Mouse (Mus musculus) right cerebral cortex, adult 2 months (tissue): ENCODE measurements at regions not wholly inside any gene's neighbourhood (a gene's known extent, or its start where the extent isn't known, plus 50 kb on each side); places are given as distances from the start of the nearest gene placed in this dataset.

Experiments used
- DNase-seq, 2 experiments: peaks; one replicate each; pipeline ENCODE4 v3.0.0; 2021 to 2022; ENCODE audit warnings: low spot score in 2 of 2

- no peak for DNase-seq
Observed at GRCm38 (mm10) chr3:70097813-70098212, 90.4 kb downstream of the Otol1 start.

- no peak for DNase-seq
Observed at GRCm38 (mm10) chr3:70102091-70102490, 94.7 kb downstream of the Otol1 start.

DNA sequence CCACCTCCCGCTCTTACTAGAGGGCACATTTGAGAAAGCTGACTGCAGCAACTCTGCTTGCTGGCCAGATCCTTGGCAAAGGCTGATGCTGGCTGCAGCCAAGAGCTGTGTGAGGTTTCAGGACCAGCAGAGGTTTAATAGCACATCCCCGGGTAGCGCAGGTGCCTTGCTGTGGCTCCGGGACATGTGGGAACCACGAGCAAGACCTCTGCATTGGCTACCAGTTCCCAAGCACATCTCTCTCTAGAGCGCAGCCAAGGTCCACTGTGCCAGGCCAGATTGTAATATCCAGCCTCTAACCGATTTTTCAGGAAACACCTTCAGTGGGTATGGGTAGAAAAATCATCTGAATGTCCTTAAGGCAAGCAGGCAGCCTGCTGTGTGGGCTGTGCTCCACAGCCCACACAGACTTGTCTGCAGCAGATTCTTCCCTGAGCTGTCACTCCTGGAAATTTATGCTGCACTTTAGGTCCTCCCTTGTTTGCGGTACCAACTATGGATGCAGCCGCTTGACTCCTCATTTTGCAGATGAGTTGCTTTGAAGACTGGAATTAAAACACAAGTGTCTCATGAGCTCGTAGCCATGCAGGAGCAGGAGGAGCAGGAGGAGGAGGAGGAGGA lies 95.3 kb downstream of the Otol1 start:
- peak; percentile 12 to 36 for DNase-seq

DNA sequence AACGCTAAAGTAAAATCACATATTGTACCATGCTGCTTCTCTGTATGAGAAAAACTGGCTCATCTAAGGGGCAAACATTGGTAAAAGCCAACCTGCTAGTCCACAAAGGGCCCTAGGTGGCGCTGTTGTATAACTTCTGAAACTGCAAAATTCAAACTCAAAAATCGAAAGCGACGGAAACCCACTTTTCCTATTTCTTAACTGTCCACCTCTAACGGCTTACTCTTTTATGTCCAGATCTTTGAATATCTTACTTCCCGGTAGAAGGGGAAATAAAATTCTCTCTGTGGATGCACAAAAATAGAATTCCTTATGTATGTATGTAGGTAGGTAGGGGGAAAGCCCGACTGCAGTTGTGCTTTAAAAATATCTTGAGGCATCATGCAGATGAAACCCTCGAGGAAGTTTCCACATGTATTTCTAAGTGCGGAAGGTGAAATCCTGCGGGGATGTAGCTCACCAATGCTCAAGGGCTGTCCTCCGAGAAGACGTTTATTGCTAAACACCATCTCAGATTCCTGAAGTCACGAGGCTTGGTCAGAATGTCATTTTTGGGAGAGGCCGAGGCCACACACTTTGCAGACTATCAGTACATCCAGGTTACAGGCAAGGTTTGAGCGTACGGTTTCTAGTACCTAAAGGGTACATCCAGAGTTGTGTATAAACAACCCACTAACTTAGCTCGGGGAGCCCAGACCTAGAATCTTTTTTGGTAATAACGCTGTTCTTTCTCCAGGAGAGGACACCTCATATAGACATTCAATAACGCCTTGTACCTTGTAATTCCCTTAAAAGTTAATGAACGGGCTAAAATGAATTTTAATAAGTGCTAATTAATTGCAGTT lies 96.8 kb downstream of the Otol1 start:
- peak; percentile 91 to 93 for DNase-seq

GRCm38 (mm10) chr3:70104828-70105399 lies 97.5 kb downstream of the Otol1 start:
- DNase-seq, result peak; percentile 62 to 81

GRCm38 (mm10) chr3:70105561-70105960 lies 98.1 kb downstream of the Otol1 start:
- no peak for DNase-seq

DNA sequence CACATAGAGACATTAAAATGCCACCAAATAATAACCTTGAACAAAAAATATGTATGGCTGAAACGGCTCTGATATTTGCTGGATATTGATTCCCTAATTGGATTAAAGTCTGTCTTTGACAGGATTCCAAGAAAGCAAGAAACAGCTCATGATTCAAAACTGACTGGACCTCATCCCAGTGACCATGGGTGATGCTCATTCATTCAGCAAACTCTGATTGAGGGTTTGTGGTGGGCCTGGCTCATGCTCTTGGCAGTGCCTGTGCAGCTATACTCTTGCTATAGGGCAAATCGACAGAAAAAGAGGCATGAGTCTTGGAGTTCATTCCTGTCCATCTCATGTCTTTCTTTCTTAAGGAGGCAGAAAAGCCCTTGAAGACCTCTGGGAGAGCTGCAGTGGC lies 98.7 kb downstream of the Otol1 start:
- no peak for DNase-seq

GRCm38 (mm10) chr3:70126212-70126611 lies 118.8 kb downstream of the Otol1 start:
- DNase-seq, result no peak

- no peak for DNase-seq
Observed at GRCm38 (mm10) chr3:70130241-70131029, 123.0 kb downstream of the Otol1 start.

DNA sequence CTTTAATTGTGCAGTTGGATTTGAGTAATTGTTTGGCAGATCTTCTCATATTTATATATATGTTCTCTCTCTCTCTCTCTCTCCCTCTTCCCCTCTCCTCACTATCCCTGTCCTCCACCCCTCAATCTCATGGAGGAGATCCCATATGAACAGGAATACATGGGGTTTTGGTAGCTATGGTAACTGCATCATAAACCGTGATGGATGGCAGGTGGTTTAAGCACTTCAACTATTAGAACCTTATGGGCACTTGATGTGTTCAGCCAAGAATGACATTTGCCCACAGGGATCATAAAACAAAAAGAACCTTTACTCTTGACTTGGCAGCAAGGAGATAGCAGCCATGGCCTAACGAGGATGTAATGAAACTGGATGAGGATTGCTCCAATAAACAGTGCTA lies 127.5 kb downstream of the Otol1 start:
- DNase-seq, result no peak

GRCm38 (mm10) chr3:70138488-70138887 lies 131.1 kb downstream of the Otol1 start:
- DNase-seq, result no peak

GRCm38 (mm10) chr3:70138926-70139325 lies 131.5 kb downstream of the Otol1 start:
- DNase-seq, result no peak

DNA sequence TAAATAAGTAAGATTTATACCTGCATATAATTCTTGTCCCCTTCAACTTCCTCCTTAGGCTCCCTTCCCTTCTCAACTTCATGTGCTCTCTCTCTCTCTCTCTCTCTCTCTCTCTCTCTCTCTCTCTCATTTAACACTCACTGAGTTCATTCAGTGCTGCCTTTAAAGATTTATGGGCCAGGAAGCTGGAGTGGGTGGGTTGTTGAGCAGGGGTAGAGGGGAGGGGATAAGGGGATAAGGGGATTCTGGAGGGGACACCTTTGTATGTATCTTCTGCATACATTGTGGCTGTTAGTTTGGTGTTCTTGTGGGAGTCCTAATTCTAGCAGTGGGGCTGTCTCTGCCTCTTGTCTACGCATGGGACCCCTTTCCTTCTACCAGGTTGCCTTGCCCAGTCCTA lies 138.3 kb downstream of the Otol1 start:
- DNase-seq, result no peak

GRCm38 (mm10) chr3:70151156-70151555 lies 143.7 kb downstream of the Otol1 start:
- DNase-seq, result no peak

DNA sequence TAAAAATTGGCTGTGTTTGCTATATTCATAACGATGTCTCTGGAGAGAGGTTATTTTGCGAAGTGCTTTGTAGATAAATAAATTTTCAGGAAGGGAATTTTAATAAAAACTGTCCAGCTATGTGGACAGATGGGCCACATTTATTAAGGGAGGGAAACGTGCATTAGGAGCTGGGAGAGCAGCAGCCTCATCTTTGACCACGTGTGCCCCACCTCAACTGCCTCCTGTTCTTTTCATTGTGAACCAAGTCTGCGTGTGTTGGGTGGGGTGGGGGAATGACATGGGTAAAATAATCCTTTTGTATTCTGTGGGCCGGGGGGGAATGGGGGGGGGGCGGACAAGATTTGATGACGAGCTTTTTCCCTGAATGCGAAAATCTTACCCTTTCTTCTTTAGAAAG lies 152.6 kb downstream of the Otol1 start:
- no peak for DNase-seq

DNA sequence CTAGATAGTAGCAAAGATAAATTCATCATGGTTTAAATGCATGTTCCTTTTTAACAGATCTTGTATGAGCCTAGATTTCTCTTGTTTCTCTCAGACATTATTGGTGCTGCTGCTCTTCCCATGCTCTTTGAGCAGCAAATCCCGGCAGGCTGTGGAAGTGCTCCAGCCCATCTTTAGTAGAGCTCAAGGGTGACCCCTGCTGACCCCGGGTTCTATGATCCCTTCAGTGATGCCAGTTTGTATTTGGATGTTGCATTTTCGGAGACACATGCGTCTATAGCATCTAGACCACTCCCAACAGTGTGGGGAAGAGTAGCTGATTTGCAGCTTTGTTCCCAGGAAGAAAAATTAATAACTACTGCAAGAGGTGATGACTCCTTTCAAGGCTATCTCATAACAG lies 164.3 kb downstream of the Otol1 start:
- DNase-seq, result no peak

- DNase-seq, result no peak
Observed at GRCm38 (mm10) chr3:70176391-70176790, 169.0 kb downstream of the Otol1 start.

- DNase-seq, result no peak
Observed at GRCm38 (mm10) chr3:70181611-70182010, 174.2 kb downstream of the Otol1 start.

DNA sequence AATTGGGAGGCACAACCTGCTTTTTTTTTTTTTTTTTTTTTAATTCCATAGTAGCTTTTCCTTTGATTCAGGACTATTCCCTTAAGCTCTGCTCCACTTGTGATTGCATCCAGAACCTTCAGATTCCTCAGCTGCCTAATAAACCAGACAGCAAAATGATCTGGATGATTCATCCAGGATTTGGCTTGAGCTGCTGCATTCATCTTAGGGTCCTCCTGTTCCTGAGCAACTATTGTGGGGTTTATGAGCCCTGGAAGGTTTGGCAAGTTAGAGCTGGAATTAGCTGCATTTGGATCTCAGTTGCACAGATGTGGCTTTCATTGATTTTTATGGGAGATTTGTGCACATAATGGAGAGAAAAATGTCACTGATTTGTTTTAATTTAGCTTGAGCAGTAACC lies 183.3 kb downstream of the Otol1 start:
- no peak for DNase-seq

- DNase-seq, result no peak
Observed at GRCm38 (mm10) chr3:70196671-70197070, 189.3 kb downstream of the Otol1 start.

GRCm38 (mm10) chr3:70198890-70199289 lies 191.5 kb downstream of the Otol1 start:
- no peak for DNase-seq

DNA sequence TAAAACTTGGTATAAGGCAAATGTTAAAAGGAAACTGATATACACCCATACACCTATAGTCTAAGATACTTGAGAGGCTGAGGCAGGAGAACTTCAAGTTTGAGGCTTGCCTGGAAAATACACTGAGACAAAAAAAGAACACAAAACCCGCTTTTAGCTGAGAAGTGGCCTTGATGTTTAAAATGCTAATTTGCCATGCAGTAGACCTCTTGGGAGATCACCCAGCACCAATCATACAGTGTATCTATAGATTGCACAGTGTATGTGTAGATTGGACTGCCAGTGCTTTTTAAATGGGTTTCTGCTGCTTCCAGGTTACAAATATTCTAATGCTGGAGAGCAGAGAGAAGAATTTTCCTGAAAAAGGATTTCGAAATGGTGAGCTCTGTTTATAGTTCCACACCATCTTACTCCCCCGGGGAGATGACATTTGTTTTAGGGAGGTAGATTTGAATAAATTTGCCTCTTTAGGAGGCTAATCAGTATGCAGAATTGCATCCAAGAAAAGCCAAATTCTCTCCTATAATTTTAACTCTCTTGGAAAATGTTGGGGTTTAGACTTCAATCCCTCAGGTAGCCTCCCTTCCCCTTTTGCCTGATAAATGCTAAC lies 194.0 kb downstream of the Otol1 start:
- DNase-seq, result peak in 1 of 2 experiments; percentile 24
